Mouse (Mus musculus) lung, embryonic 14.5 days (tissue): ENCODE data around the gene Inip. TPM values are rescaled to one million over a fixed set of nuclear protein-coding genes. Genes with fewer than 3 reads are reported as not detected.

ENCODE experiments used
- ATAC-seq: fragments of 200-750 bp; cut with Nextera tagmentation; 2 replicates; pipeline ENCODE4 v1.8.0; 2017; ENCODE audit warnings: mild to moderate bottlenecking, moderate TSS enrichment, moderate library complexity; ENCODE audit not compliant: insufficient read depth
- DNase-seq: peaks from one replicate; pipeline ENCODE4 v3.0.0-alpha.2; 2015
- H3K27ac ChIP-seq: fragments of 300-500 bp; sonication (generic); 2 replicates; pipeline ENCODE4 v1.5.1; 2014; ENCODE audit warnings: low read depth, mild to moderate bottlenecking, moderate library complexity
- H3K27me3 ChIP-seq: fragments of 300-500 bp; sonication (generic); 2 replicates; pipeline ENCODE4 v1.6.1; 2014; ENCODE audit warnings: low read length, control low read depth; ENCODE audit not compliant: insufficient read depth
- H3K36me3 ChIP-seq: fragments of 300-500 bp; sonication (generic); 2 replicates; pipeline ENCODE4 v1.6.1; 2014; ENCODE audit warnings: control low read depth; ENCODE audit not compliant: insufficient read depth
- H3K4me1 ChIP-seq: fragments of 300-500 bp; sonication (generic); 2 replicates; pipeline ENCODE4 v1.6.1; 2014; ENCODE audit warnings: antibody characterized with exemption, control low read depth; ENCODE audit not compliant: insufficient read depth
- H3K4me2 ChIP-seq: fragments of 300-500 bp; sonication (generic); 2 replicates; pipeline ENCODE4 v1.6.1; 2014; ENCODE audit warnings: mild to moderate bottlenecking
- H3K4me3 ChIP-seq: fragments of 300-500 bp; sonication (generic); 2 replicates; pipeline ENCODE4 v1.5.1; 2014; ENCODE audit warnings: low read depth, low read length
- H3K9ac ChIP-seq: fragments of 300-500 bp; sonication (generic); 2 replicates; pipeline ENCODE4 v1.6.1; 2014
- H3K9me3 ChIP-seq: fragments of 300-500 bp; sonication (generic); 2 replicates; pipeline ENCODE4 v1.6.1; 2016; ENCODE audit warnings: low read depth, low read length, control low read depth
- CTCF ChIP-seq: IDR thresholded peaks from 2 replicates; pipeline ENCODE4 v1.5.1; 2016; ENCODE audit warnings: antibody characterized with exemption, low read depth
- WGBS: fragments of 180-500 bp; shearing (Covaris S2); extraction: QIAGEN DNeasy Blood & Tissue Kit; methylation state at CpG from one replicate; pipeline ENCODE4 v1.1.7; 2014; 5-methylcytosine and 5-hydroxymethylcytosine counted together
- polyA plus RNA-seq: library from polyadenylated mRNA; unstranded; fragments of >200 nt; fragmentation: Nextera tagmentation; extraction: Ambion mirVana; gene quantifications from 2 replicates; pipeline ENCODE4 v1.2.1, GENCODE M21; 2014

Gene Inip
- polyA plus RNA-seq, 1 experiment from 2014 or later = 60.7 TPM

DNA sequence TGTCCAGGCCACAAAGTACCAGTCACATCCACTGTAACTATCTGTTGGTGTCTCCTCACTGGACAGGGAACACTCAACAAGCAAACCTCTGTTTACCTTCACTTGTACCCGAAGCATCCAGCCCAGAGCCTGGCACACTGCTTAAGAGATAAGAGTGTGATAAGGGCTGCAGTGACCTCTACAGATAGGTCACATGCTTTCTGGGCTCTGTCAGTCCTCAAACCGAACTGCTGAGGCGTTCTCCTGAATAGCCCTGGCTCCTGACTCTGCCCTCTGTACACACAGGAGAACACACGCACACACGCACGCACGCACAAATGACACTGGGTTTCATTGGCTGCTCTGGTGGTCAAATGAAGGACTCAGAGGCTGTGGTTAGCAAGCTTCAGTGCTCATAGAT lies 12.7 kb upstream of the Inip start:
- Histone ChIP-seq H3K27me3 (no peaks in the 10 kb centered on the region), H3K9ac (no peak overlapping the region), H3K9me3 (no peaks in the 10 kb centered on the region), H3K36me3 (no peaks in the 10 kb centered on the region), H3K4me2 (no peak overlapping the region), H3K4me1 (peaks cover 5% of the 10 kb centered on the region; the same call in 1 of the 2 replicates), H3K4me3 (no peak overlapping the region), H3K27ac (no peak overlapping the region)
- no peak for TF ChIP-seq CTCF
- DNase-seq (no peak), ATAC-seq (no peak)
- WGBS = 40% methylated on average over 7 of the region's 7 CpGs

DNA sequence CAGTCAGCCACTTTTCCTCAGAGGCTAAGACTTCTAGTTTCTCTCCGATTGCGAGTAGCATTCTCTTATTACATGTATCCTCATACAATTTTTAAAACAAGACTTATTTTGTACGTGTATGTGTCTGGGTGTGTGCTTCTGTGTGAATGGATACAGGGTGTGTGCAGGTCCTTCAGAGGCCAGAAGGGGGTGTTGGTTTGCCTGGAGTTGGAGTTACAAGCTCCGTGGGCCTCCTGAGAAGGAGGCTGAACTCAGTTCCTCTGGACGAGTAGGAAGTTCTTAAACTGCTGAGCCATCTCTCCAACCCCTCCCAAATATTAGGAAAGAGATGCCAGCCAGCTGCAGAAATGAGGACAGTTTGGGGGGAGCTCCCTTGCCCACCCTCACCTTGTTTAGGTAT lies 7.0 kb upstream of the Inip start:
- no peaks in the 10 kb centered on the region for H3K27me3 ChIP-seq
- H3K27ac ChIP-seq = no peak overlapping the region
- H3K4me2 ChIP-seq = no peak overlapping the region
- H3K4me1 ChIP-seq = no peaks in the 10 kb centered on the region
- 73% methylated on average over 5 of the region's 5 CpGs for WGBS
- no peak overlapping the region for H3K9ac ChIP-seq
- DNase-seq (no peak), ATAC-seq (no peak)
- H3K36me3 ChIP-seq = no peaks in the 10 kb centered on the region
- H3K9me3 ChIP-seq = no peaks in the 10 kb centered on the region
- TF ChIP-seq CTCF = peak; percentile 21; the same call in 1 of the 2 replicates
- H3K4me3 ChIP-seq = no peak overlapping the region

DNA sequence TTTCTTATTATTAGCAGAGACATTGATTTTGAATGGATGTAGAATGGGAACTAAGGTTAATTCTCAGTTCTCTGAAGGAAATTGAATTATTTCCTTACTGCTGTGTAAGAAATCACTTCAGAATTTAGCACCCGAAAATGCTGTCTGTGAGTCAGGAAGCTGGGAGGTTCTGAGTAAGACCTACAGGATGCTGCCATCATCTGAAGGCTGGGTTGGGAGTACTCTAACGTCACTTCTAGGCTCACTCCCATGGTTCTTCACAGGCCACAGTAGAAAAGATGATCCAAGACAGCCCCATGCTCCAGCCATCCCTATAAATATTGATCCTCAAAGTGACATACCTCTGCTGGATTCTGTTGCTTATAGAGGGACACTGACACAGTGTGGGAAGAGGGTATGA lies 6.1 kb upstream of the Inip start:
- WGBS = 69% methylated on average over 2 of the region's 2 CpGs
- Histone ChIP-seq H3K27ac (no peak overlapping the region), H3K4me2 (peak overlapping the region; percentile 99), H3K4me1 (no peaks in the 10 kb centered on the region), H3K9me3 (no peaks in the 10 kb centered on the region), H3K27me3 (no peaks in the 10 kb centered on the region), H3K4me3 (0 out of 2 replicates have a peak overlapping the region, but pooled peaks have one; percentile 93), H3K9ac (no peak overlapping the region), H3K36me3 (no peaks in the 10 kb centered on the region)
- DNase-seq (no peak), ATAC-seq (no peak)
- TF ChIP-seq CTCF = no peak

DNA sequence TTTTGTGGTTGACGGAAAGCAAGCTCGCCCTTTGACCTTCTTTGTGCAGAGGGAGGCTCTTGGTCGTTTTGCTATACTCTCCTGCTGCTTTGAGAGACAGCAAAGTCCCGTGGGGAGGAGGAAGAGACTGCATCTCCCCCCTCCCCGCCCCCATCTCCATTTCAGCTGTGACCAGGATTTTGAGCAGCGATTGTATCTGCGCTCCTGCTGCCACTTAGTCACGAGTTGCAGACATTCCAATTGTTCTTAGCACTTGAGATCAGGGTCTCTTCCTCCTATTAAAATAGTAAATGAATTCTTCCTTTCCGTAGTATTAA lies 5.4 kb upstream of the Inip start:
- DNase-seq (no peak), ATAC-seq (no peak)
- peak overlapping the region; percentile 93 for H3K4me3 ChIP-seq
- no peaks in the 10 kb centered on the region for H3K36me3 ChIP-seq
- no peaks in the 10 kb centered on the region for H3K4me1 ChIP-seq
- peak overlapping the region; percentile 81; the same call in 1 of the 2 replicates for H3K9ac ChIP-seq
- peak overlapping the region; percentile 99 for H3K4me2 ChIP-seq
- 4% methylated on average over 9 of the region's 9 CpGs for WGBS
- H3K9me3 ChIP-seq = no peaks in the 10 kb centered on the region
- H3K27me3 ChIP-seq = no peaks in the 10 kb centered on the region
- no peak for TF ChIP-seq CTCF
- H3K27ac ChIP-seq = no peak overlapping the region

DNA sequence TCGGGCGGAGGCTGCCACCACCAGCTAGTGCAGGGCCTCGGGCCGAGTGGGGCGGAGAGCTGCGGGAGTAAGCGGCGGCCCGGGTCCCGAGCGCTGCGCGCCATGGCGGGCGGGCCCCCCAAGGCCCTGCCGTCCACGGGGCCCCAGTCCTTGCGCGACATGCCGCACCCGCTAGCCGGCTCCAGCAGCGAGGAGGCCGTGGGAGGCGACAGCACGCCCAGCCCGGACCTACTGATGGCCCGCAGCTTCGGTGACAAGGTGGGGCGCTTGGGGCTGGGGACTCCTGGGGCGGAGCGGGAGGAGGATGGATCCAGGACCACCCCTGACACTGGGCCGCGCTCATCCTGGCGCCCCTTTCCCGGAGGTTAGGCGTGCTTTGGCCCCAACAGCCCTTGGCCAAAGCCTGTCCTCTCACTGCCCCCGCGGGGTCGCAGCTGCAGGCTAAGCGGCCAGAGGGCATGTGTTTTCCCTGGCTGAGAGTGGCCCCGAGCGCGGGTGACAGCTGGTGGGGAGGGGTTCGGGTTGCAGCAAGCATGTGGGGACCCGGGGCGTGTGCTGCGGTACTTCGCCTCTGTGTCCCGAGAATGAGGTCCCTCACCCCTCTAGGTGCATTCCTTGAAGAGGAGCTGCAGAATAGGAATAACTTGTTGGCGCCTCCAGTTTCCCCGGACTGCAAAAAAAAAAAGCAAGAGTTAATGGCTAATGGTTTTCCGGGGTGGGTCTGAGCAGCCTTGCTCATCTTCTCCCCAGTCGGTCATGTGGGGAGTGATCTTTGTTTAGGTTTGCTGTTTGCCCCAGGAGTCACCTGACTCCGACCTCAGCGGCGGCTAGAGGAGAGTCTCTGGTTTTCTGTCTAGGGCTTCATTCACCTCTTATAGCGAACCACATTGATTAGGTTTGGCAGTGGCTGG lies 4.8 kb upstream of the Inip start:
- no peaks in the 10 kb centered on the region for H3K9me3 ChIP-seq
- H3K36me3 ChIP-seq = no peaks in the 10 kb centered on the region
- peak overlapping the region; percentile 81 for H3K9ac ChIP-seq
- H3K4me1 ChIP-seq = no peaks in the 10 kb centered on the region
- no peaks in the 10 kb centered on the region for H3K27me3 ChIP-seq
- DNase-seq (peak; percentile 42), ATAC-seq (peak; percentile 67)
- peak overlapping the region; percentile 99 for H3K4me2 ChIP-seq
- WGBS = under 1% methylated on average over 56 of the region's 58 CpGs
- H3K4me3 ChIP-seq = peak overlapping the region; percentile 93
- H3K27ac ChIP-seq = peak overlapping the region; percentile 36; the same call in 1 of the 2 replicates
- TF ChIP-seq CTCF = no peak

DNA sequence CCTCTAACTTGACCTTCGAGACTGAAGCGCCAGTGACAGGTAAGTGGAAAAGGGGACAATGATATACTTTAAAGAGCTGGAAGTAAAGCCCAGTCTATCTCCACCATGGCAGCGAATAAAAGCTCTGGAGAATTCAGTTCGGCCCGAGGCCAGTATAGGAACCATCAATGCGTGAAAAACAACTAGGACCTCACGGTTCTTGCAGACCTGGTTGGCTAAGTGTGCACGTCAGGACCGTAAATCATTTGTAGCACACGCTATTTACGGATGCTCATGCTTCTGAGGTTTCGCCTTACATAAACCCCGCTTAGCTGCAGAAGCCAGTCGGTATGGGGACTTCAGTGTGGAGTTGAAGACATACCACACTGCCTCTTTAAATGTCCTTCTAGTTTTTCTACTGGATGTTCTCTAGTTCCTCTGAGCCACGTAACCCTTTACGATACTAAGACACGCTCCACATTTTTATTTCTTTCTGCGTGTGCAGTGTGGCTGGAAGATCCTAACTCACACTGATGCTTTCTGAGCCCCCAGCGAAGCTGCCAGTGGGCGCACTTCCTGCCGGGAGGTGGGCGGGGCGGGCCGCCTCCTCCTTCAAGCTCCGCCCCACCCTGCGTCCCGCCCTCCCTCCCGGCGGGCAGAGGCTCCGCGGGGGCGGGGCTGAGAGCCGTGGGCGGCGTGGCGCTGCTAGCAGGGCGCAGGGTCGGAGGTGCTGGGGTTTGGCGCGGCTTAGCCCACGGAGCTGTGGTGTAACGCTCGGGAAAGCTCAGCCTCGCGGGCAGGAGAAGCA lies 4.0 kb upstream of the Inip start, which contains the start of gene Snx30:
Gene Snx30, plus strand, starts transcription at position 660 of the 787 bp plus-strand sequence.
- no peak for TF ChIP-seq CTCF
- peak within 1 kb of the TSS; percentile 81 for H3K9ac ChIP-seq
- ATAC-seq (peak; percentile 93), DNase-seq (peak; percentile 95)
- H3K9me3 ChIP-seq = no peaks in the 10 kb centered on the region
- peak within 1 kb of the TSS; percentile 36; the same call in 1 of the 2 replicates for H3K27ac ChIP-seq
- H3K4me1 ChIP-seq = no peaks in the 10 kb centered on the region
- no peaks in the 10 kb centered on the region for H3K27me3 ChIP-seq
- peak within 1 kb of the TSS; percentile 99 for H3K4me2 ChIP-seq
- H3K4me3 ChIP-seq = peak within 1 kb of the TSS; percentile 93
- 2% methylated on average over 45 of the region's 45 CpGs for WGBS
- H3K36me3 ChIP-seq = no peaks in the 10 kb centered on the region

DNA sequence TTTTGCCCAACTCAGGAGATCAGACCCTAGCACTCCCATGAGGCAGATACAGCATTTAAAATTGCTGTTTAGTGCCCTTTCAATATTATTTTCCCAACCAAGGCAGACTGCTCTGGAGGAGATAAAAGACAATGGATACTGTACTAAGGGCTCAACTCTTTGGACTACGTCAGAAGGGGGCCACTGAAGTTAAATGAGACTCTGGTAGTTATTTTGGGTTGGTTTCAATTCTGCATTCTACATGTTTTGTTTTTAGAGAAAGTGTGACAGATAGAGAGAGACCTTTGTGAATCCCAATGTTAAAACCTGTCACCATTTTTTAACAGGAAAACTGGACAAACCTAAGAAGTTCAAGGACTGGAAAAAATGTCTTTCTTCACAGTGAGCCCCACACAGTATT lies 3.4 kb upstream of the Inip start:
- Histone ChIP-seq H3K36me3 (no peaks in the 10 kb centered on the region), H3K4me2 (peak overlapping the region; percentile 99), H3K4me3 (peak overlapping the region; percentile 93; the same call in 1 of the 2 replicates), H3K4me1 (no peaks in the 10 kb centered on the region), H3K27me3 (no peaks in the 10 kb centered on the region), H3K9me3 (no peaks in the 10 kb centered on the region), H3K9ac (no peak overlapping the region), H3K27ac (no peak overlapping the region)
- DNase-seq = no peak
- ATAC-seq = no peak
- WGBS = 74% methylated on average over 1 of the region's 1 CpGs
- TF ChIP-seq CTCF = no peak
